Mouse (Mus musculus) layer of hippocampus, postnatal 36 days (tissue): ENCODE measurements around the gene Fbxo17. TPM values are rescaled to one million over a fixed set of nuclear protein-coding genes. Genes with fewer than 3 reads are reported as not detected.
"Not testable (repeated sequence)": the region's sequence is repeated elsewhere in the genome, so short reads cannot be mapped to it uniquely, and the experiment has no call there.

Experiments
- DNase-seq, 2 experiments: peaks; one replicate each; pipeline ENCODE4 v3.0.0; 2022
- total RNA-seq, 2 experiments: library from RNA; stranded (reverse); gene quantifications; 2 replicates each; pipeline ENCODE4 v1.2.3; 2021

Fbxo17 gene
- total RNA-seq, result 1 to 10 TPM in 1 of 2 experiments, under 1 TPM in 1; 0.92 to 1.3 TPM

DNA sequence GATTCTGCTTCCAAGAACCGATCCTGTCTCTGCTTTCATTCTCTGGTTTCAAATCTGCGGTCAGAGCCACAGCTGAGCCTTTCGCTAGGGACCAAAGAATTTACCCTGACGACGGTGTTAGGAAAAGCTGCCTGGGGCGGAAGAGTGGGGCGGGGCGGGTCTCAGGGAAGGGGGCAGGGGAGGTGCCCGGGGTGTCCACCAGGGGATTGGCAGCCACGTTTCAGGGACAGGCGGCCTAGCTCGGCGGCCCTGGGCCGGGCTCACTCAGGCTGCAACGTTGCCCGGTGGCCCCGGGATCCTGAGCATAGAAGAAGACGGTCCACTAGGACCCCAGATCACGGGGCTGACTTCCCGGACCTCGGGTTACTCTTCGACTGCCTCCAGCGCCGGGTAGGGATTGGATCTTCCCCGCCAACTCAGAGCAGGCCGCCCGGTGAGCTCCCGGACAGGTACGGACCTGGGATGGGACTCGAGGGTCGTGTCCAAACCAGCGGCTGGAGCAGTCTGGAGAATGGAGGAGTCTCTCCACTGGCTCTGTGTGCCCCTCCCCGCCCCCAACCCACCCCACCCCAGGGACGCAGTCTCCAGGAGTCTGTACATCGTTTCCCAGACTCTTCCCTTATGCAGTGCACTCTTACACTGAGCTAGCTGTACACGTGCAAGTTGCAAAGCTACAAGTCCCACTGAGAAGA lies at the start of gene Fbxo17:
Gene Fbxo17 (plus strand): TSS at position 215 of the 692 bp plus-strand sequence.
- no peak for DNase-seq

DNA sequence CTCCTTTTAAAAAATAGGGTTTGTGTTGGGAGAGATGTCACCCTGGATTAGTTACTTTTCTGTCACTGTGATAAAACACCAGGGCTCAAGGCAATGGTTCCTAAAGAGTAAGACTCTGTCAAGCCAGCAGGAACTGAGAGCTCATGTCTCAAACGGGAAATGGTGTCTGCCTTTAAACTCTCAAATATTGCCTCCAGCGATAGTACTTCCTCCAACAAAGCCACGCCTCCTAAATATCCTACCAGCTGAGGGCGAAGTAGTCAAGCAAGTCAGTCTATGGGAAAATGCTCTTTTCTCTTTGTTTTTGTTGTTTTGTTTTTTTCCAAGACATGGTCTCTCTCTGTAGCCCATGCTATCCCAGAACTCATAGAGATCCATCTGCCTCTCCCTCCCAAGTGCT lies 45.4 kb upstream of the Fbxo17 start:
- DNase-seq, result no peak

DNA sequence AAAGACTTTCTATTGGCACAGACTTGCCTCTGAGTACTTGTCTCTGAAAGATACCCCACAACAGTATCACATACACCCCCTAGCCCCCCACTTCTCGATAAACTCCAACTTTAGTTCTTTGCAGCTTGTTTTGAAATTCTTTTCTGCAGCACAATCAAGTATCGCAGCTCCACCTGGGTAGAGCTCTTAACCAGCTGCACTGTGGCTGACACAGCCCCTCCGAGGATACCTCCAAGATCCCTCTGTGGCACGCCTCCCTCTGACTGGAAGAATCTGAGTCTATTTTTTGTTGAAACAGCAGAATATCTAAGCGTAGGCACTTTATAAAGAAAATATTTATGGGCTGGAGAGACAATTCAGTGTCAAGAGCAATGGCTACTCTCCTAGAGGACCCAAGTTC lies 44.3 kb upstream of the Fbxo17 start:
- DNase-seq, result no peak

DNA sequence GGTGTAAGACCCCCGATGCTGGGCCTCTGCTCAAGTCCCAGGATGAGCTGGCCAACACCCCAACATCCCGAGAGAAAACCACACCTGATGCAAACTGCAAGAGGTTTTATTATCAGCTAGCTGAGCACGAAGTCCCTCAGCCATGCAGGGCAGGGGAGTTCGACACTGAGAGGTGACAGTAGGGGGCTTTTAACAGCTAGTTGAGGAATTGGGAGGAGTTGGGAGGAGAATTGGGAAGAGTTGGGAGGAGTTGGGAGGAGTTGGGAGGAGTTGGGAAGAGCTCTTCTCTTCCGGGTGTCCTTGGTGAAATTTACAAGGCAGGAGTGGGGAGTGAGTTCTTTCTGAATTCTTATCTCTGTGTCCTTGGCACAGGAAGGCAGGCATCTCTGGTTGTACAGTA lies 43.8 kb upstream of the Fbxo17 start:
- DNase-seq, result not testable (repeated sequence)

DNA sequence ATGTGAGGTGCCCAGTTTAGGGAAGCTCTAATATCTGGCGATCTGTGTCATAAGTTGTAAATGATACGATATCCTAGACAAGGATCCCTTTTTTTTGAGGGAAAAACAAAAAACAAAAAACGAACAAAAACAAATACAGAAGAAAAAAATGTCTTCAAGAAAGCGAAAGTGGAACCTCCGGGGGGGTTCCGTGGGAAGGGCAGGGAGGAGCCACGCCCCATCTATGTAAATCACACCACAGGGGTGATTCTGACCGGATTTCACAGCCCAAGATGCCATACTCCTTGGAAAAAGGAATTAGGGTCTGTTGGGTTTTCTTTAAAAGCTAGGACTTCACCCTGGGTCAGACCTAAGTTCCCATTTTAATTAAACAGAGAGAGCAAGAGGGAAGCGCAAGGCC lies 41.6 kb upstream of the Fbxo17 start:
- DNase-seq, result no peak

DNA sequence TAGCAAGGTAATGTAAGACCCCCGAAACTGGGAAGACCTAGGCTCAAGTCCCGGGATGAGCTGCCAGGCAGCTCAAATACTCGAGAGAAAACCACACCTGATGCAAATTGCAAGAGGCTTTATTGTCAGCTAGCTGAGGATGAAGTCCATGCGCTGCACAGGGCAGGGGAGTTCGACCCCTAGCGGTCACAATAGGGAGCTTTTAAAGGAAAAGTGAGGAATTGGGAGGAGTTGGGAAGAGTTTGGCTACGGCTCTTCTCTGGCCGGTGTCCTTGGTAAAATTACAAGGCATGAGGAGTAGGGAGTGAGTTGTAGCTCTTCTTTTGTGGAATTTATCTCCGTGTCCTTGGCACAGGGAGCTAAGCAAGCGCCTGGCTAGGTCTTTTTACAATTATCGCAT lies 40.9 kb upstream of the Fbxo17 start:
- DNase-seq, result no peak

DNA sequence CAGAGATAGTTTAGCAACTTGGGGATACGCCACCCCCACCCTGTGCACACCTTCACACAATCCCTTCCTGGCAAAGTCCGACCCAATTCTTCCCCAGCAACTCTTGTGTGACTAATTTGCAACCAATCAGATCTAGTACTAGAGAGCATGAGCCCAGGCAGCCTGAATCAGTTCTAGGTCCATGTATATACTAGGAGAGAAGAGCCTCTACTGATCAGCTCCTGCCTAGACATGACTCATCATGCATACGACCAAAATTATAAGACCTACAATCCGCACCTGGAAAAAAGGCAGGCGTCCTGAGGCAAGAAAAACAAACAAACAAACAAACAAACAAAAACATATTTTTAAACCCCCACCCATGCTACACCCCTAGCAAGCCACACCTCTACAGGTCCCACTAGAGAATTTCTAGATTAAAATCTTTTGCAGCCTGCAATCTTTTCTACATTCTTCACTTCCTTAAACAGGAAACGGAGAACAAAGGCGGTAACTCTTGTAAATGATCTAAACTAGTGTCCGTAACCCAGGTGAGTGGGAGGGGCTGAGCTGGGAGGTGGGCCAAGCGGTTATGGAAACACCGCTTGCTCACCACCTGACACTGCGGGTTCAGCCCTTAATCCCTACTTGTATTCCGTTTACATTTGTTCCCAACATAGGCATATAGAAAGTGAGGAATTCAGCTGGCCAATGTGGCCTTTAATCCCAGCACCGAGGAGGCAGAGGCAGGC lies 39.6 kb upstream of the Fbxo17 start:
- no peak for DNase-seq

DNA sequence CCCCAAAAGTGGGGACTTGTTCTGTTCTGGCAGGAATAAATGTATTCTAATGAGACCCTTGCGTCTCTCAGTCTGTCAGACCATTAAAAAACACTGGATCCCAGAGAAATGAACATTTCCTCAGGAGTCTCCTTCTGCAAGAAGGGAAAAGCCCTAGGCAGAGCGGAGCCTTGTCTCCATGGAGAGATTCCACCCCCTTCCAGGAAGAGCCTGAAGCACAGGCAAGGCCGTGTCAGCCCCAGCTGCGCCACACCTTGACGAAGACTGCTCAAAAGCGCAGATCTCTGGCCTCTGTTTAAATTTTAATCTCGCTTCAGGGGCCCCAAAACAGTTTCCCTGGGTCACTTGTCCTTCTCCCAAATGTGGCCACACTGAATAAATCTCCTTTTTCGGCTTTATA lies 39.0 kb upstream of the Fbxo17 start:
- no peak for DNase-seq

DNA sequence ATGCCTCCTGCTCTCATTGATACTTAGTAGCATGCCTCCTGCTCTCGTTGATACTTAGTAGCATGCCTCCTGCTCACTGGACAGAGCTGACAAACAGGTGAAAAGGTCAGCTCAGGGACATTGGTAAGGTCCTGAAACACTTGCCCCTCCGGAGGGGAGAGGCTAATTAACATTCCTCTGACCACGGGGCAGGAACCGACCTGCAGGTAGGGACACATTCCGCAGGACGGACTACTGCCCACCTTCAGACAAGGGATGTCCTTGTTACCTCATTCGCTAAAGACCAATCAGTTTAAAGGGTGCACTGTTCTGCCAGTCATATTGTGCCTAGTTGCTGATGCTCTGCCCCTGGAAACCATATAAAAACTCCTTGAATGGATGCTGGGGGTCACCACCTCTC lies 25.5 kb upstream of the Fbxo17 start:
- no peak for DNase-seq

DNA sequence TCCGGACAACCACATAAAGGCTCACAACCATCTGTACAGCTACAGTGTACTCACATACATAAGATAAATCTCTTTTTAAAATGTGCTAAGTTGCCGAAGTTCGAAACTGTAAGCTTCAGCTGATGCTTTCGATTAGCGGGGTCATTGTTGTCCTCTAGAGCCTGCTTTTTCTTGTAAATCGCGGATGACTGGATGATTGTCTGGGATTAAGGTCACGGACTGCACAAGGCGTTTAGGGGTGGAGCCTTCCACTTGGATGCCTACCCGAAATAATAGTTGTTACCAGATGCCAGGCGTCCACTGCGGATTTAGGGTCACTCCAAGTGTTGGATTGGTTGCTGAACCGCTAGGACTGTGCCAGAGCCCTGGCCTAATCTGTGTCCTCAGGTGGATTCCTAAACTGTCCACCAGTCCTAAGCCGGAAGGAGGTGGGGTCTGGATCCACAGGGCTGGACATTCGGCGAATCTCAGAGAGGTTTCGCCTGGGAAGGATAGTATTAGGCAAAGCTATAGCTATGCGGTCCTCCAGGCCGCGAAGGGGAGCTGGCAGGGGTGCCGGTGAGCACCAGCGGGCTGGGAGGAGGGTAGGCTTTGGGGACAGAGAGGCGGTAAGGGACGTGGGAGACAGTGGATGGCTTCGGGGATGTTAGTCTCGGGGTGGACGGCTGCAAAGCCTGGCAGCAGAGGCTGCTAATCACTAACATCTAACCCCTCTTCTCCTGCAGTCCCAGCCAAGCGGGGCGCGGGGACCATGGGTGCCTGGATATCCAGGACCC lies 23.9 kb upstream of the Fbxo17 start, which contains the start of gene Fbxo27:
Gene Fbxo27 (plus strand): TSS at position 305 of the 776 bp plus-strand sequence.
- peak; percentile 37 to 41 for DNase-seq

DNA sequence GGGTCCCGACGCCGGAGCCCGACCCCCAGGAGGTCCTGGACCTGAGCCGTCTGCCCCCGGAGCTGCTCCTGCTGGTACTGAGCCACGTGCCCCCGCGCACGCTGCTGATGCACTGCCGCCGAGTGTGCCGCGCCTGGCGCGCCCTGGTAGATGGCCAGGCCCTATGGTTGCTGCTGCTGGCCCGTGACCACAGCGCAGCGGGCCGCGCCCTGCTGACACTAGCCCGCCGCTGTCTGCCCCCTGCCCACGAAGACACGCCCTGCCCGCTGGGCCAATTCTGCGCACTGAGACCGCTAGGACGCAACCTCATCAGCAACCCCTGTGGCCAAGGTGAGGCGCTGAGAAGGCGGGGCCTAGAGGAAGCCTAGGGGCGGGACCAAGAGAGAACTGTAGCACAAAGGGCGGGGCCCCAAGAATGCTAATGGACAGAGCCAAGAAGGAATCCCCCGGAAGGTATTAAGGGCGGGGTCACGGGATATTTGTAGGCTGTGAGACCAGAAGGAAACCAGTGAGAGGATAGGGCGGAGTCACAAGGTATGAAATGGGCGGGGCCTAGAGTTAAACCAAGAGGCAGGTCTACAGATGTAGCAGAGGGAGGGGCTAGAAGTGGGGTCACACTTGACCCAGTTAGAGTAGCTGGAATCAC lies 23.2 kb upstream of the Fbxo17 start:
- peak; percentile 64 for DNase-seq

DNA sequence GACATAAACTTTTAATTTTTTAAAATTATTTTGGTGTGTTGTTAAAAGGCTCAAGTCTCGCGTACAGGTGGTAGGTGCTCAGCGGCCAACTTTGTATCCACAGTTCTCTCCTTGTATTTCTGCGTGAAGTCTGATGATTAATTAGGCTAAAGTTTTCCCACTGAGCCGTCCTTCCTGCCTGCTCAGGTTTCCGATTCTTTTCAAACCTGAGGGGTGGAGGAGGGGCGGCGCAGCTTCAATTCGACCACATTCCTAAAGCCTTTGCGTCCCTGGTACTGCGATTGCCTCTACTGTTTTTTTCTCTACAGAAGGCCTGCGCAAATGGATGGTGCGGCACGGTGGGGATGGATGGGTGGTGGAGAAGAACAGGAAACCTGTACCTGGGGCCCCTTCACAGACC lies 22.2 kb upstream of the Fbxo17 start:
- DNase-seq, result no peak

DNA sequence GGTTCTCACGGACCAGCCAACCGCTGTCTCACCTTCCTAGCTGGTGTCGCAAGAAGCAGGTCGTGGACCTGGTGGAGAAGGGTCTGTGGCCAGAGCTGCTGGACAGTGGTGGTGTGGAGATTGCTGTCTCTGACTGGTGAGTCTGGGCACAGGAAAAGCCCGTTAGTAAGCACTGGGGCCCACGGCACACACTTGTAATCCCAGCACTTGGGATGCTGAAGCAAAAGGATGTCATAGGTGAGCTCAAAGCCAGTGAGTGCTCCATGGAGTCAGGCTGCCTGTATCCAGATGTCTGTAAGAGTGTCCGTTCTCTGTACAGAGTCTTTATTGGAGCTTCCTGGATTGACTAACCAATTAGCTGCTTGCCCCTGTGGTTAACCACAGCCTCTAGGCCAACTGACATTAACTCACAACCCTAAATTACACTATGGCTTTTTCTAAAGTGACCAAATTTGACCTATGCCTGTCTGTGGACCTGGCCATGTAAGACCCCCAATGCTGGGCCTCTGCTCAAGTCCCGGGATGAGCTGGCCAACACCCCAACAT lies 21.6 kb upstream of the Fbxo17 start:
- no peak for DNase-seq

DNA sequence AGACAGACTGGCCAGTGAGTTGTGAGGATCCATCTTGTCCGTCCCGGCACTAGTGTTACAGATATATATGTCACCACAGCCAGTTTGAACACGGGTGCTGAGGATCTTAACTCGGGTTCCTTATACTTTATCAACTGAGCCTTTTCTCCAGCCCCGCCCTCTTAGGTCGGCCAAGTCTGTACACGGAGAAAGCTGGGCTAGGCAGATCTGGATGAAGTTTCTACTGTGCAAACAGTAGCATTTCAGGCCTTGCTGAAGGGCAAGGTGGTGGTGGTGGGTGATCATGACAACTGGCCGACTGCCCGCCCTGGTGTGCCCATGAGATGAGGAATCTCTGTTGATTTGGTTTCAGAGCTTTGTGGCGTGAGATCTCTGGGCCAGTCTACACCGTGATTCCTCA lies 19.3 kb upstream of the Fbxo17 start:
- DNase-seq, result no peak

DNA sequence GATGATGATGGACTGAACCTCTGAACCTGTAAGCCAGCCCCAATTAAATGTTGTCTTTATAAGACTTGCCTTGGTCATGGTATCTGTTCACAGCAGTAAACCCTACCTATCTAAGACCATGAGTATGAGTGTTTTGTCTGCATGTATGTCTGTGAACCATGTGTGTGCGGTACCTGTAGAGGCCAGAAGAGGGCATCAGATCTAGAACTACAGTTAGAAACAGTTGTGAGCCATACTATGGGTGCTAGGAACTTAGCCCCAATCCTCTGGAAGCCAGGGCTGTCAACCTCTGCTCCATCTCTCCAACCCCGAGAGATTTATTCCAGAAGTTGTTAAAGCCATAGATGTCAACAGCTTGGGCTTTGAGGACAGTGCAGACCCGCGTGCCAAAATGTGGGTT lies 16.3 kb upstream of the Fbxo17 start:
- no peak for DNase-seq

DNA sequence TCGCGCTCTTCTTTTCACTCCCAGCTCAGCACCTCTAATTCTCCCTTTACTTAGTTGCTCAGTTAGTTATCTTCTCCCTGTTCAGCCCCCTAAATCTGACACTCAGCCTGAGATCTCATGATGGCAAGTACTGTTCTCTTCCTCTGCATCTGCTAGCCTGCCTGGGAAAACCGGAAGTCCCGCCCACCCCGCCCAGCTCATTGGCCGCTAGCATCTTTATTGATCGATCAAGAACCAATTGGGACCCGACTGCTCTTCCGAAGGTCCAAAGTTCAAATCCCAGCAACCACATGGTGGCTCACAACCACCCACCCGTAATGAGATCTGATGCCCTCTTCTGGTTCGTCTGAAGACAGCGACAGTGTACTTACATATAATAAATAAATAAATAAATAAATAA lies 15.3 kb upstream of the Fbxo17 start:
- DNase-seq, result not testable (repeated sequence)

DNA sequence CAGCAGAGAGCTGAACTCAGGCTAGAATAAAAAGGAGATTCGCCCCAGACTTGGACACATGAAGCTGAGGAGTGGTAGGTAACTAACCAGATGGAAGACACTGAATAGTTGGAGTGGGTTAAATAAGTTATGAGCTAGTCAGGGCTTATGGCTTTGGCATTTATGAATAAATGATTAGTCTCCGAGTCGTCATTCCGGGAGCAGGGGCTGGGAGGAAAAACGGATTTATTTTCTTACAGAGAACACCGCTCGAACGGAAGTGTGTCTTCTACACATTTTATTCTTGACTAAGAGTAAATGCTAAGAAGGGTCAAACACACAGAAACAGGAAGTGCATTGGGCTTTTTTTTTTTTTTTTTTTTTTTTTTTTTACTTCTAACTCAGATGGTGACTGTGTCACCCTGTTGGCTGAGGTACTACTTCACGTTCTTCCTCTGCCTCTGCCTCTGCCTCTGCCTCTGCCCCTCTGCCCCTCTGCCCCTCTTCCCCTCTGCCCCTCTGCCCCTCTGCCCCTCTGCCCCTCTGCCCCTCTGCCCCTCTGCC lies 13.9 kb upstream of the Fbxo17 start:
- no peak for DNase-seq

DNA sequence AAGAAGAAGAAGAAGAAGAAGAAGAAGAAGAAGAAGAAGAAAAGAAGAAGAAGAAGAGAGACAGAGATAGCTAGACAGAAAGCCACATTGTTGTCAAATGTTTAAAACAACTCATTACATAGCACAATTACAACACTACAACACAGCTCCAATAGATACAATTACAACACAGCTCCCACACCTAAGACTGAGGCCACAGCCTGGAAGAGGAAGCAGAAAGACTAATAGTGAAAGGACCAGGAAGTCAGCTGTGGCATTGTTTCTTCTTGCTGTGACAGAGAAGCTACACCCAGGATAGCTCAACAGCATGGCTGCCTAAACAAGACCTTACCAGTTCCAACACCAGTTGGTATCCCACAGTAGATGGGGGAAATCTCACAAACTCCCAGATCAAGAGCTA lies 7.2 kb upstream of the Fbxo17 start:
- no peak for DNase-seq

DNA sequence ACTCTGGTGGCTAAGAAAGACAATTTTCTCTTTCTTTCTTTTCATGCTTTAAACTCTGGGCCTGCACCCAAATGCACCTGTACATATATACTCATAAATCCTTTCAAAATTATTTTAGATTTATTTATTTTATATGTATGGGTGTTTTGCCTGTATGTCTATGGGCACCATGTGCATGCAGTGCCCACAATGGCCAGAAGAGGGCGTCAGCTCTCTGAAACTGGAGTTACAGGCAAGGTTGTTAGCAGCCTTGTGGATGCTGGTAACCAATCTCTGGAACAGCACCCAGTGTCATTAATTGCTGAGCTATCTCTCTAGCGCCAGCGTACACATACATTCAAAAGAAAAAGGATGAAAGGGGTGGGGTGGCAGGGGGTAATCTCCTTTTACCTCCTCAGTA lies 5.6 kb upstream of the Fbxo17 start:
- DNase-seq, result no peak

DNA sequence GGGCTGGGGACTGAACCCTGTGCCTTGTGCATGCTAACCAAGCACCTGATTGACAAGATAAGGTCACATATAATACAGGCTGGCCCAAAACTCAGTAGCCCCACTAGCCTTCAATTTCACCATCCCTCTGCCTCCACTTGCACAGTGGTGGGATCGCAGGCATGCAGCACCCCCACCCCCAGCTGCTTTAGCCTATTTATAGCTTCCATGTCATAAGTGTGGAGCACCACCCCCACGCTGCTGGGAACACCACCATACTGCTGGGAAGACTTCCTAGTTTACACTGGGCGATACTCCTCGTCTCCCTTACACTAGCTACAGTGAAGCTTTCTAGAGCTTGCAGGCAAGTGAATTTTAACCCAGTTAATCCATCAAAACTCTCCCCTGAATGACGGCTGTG lies 1.9 kb upstream of the Fbxo17 start:
- DNase-seq, result peak in 1 of 2 experiments; percentile 25

DNA sequence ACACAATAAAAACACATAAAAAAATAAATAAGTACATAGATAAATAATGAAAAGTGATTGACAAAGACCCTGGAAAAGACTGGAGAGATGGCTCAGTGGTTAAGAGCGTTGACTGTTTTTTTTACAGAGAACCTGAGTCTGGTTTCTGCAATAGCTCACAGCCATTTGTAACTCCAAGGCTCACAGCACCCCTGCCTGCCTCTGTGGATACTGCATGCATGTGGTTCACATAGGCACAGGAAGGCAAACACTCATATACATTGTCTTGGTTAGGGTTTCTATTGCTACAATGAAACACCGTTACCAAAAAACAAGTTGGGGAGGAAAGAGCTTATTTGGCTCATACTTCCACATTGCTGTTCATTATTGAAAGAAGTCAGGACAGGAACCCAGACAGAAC lies 1.0 kb upstream of the Fbxo17 start:
- no peak for DNase-seq

DNA sequence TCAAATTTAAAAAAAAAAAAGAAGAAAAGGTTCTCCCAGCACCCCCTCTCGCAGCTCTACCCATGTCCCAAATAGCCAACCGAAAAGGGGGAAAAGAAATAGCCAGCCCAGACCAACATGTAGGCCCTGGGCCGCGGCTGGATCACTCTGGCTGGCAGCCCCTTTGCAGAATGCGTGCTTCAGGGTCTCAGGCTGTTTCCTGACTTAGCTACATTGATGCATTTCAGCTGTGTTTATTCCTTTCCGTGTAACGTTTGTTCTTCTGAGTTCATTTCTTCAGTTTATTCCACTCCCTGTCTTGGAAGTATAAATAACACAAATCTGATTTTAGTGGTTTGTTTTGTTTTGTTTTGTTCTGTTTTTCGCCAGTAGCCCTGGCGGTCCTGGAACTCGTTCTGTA lies 1.1 kb downstream of the Fbxo17 start:
- no peak for DNase-seq
